Mouse (Mus musculus) thymus, adult 18-20 months (tissue): ENCODE measurements around the gene Tbx2.

ENCODE experiments used
- DNase-seq, 2 experiments: peaks; one replicate each; pipeline ENCODE4 v3.0.0; 2022; ENCODE audit warnings: mixed read lengths in 2 of 2

The Tbx2 gene

GRCm38 (mm10) chr11:85841211-85841681 is 8.9 kb downstream of the Tbx2 start:
- no peak for DNase-seq

DNA sequence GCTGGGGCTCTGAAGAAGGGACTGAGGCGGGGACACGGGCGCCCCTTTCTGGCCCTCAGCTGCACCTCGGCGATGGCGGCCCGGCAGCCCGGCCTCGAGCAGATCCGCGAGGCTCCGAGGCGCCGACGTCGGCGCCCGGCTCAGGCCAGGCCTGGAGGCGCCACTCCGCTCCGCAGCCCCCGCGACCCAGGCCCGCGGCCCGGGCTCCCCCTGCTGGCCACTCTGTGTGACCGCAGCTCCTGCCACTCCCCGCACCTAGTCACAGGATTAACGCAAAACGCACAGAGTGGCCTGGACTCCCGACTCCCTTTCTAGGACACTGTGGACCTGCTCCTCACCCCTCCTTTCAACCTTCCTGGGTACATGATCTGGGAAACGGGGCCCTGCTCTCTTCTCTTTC is 9.6 kb downstream of the Tbx2 start:
- DNase-seq, result peak in 1 of 2 experiments; percentile 33

GRCm38 (mm10) chr11:85842596-85843346 is 10.4 kb downstream of the Tbx2 start:
- DNase-seq, result no peak

DNA sequence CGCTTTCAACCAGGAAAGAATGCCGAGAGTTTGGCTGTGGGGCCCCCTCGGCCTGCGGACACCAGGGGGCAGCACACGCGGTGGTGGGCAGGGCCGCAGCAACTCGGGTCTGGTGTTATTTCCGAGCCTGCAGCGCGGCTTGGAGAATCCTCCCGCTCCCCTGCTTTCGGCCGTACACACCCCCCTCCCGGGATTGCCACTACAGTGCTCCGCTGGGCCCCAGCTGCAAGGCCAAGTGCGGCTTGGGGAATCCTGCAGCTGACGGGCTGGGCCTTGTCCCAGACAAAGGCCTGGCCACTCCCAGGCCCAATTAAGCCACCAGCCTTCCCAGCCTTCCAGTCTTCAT is 11.0 kb downstream of the Tbx2 start:
- no peak for DNase-seq

GRCm38 (mm10) chr11:85844144-85844965 is 12.0 kb downstream of the Tbx2 start:
- DNase-seq, result peak; percentile 39 to 47

DNA sequence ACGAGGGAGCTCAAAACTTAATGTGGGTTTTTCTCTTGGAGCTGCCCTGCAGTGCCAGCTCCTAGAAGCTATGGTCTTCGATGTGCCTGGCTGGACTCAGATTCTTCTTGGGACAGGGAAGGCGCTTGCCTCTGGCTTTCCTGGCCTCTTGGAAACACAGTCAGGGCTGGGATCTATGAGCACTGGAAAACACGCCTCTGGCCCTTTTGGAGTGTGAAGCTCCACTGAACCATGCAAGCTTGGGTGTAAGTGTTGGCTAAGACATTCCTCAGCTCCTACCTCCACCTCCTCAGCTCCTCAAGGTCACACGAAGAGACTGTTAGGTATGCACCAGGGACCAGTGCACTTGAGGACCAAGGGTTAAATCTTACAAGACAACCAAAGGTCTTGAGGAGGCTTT is 12.6 kb downstream of the Tbx2 start:
- DNase-seq, result no peak

GRCm38 (mm10) chr11:85845921-85846320 is 13.6 kb downstream of the Tbx2 start:
- DNase-seq, result no peak

DNA sequence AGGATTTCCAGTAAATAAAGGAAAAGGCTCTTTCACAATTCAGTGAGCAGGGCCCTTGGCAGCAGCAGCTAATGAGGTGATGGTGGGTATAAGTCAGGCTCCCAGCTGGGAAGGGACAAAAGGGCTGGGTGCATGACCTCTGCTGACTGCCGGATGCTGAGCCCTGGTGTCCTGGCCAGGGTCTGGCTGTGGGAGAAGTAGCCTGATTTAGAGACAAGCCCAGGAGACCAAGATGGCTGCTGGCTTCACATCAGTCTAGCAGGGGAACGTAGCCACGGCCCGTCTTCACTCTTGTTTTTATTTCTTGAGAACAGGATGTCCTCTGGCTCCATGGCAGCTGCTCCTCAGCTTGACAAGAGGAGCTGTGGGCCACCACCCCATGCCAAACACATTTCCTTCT is 14.2 kb downstream of the Tbx2 start:
- DNase-seq, result no peak

- DNase-seq, result no peak
Observed at GRCm38 (mm10) chr11:85849037-85849436, 16.7 kb downstream of the Tbx2 start.

DNA sequence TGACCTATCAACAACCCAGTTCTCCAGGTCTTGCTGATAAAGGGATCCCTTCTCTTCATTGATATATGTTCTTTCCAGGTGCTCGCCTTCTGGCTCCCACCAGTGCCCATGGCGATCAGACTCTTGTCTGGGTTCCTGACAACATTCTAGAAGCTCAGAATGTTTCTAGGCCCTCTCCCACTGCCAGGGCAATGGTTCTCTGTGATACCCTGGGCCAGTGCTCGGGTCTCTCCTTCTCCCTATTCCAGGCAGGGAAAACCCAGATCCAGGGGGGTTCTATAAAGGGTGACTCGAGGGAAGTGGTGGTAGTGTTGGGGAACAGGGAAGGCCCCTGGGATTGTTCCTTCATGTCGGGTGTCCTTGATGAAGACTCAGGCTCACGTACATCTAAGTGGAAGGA is 17.9 kb downstream of the Tbx2 start, which contains the start of gene Gm11444:
Gene Gm11444 (minus strand): TSS at position 101 of the 400 bp plus-strand sequence.
- DNase-seq, result no peak

DNA sequence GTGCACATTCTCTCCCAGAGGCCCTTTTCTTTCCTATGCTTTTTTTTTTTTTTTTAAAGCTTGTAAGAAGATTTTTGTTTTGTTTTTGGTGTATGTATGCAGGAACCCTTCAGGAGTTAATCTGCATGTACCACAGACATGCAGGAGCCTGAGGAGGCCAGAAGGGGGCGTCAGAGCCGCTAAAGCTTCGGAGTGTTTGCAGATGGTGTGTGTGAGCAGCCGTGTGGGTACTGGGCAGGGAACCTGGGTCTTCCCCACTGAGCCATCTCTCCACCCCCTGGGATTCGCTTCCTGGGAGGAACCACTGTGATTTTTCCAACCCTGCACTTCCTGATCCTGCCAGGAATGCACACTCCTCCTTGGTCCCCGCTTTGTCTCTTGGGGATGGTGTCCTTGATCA is 18.4 kb downstream of the Tbx2 start:
- no peak for DNase-seq

- DNase-seq, result no peak
Observed at GRCm38 (mm10) chr11:85857997-85858698, 25.8 kb downstream of the Tbx2 start.

- DNase-seq, result no peak
Observed at GRCm38 (mm10) chr11:85864363-85864762, 32.0 kb downstream of the Tbx2 start.

DNA sequence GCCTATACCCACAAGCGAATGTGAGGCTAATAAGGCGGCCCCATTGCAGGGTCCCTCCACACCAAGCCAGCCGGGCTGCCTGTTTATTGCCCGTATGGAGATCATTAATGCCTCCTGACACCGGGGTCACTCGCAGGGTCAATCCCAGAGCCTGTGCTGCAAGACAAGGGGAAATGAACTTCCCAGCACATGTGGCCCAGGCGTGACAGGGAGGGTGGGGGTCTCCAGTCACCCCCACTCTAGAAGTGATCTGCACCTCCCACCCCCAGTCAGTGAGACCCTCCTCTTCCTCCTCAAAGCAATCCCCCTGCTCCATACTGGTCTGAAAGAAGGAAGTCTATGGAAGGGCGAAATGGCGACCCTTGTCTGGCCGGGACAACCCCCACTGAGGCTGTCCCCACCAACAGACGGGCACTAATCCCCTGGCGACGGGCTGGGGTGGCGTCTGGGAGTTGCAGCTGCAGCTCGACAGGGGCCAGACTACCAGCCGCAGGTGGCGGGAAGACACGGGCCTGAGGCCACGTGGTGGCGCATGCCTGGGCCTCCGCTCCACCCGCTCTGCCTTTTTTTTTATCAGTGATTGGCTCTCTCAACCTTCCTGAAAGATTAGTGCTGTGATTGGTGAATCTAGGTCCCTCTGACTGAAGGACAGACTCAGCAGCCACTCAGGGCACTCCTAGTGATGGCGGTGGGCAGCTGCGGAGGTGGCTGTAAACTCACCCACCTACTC is 43.9 kb downstream of the Tbx2 start:
- no peak for DNase-seq

- no peak for DNase-seq
Observed at GRCm38 (mm10) chr11:85884498-85884897, 52.1 kb downstream of the Tbx2 start.

- DNase-seq, result no peak
Observed at GRCm38 (mm10) chr11:85885665-85886428, 53.5 kb downstream of the Tbx2 start, which contains the start of gene Tbx4. Gene Tbx4 (plus strand): TSS chr11:85886422.

DNA sequence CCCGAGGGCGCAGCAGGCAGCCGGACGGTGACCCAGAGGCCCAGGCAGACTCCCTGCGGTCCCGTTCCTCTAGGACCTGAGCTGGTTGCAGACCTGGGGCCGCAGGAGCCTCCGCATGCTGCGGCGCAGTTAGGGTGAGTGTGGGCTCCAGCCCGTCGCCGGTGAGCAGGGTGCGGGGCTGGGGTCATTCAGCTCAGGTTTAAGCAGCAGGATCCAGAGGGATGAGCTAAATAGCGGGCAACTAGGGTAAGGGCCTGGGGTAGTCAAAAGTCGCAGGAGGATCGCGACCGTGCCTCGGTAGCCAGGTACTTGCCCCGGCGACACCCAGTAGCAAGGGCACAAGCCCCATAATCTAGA is 54.1 kb downstream of the Tbx2 start:
- no peak for DNase-seq

DNA sequence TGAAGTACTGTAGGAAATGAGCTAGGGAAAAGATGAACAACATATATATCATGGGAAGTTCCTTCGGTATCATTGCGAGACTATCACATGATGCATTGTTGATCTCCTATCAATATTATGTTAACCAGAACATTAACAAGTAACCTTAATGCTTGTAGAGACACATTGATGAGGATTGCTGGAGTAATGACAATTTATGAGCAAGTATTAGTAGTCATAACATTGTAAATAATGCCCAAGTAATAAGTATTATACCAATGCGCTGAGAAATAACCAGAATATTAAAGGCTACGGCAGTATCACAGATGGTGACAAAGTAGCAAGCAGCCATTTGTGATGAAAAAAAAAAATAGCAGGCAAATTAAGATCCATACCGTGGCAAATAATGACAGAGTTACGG is 54.9 kb downstream of the Tbx2 start:
- DNase-seq, result no peak

DNA sequence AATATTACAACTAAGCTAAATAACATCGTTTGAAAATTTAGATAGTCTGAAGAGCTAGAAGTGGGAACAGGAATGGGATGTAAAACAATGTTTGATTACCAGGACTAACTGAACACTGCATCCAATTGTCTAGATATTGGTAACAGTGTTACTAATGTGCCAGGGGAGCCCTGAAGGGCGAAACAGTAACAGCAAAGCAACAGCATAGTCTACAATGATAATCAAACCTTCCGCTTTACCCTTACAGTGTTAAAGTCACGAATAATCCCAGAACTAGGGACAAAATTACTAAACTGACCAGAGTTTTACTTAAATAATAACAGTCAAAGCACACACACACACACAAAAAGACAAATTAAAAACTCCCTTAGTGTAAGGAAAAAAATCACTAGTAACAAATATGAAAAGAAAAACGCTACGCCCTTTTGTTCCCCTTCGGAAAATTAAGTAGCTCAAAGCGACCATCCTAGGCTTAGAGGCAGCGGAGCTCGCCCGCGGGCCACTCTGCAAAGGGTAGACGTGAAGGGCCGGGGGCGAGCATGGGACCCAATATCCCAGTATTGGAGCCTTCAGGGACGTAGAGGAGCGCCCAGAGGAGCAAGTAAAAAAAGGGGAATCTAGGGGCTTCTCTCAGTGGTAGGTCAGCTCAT is 55.6 kb downstream of the Tbx2 start:
- no peak for DNase-seq

GRCm38 (mm10) chr11:85888451-85888961 is 56.2 kb downstream of the Tbx2 start:
- no peak for DNase-seq

- no peak for DNase-seq
Observed at GRCm38 (mm10) chr11:85889056-85889729, 56.8 kb downstream of the Tbx2 start.
